Mouse (Mus musculus) layer of hippocampus, postnatal 14 days (tissue): ENCODE data around the gene Ippk. TPM values are rescaled to one million over a fixed set of nuclear protein-coding genes. Genes with fewer than 3 reads are reported as not detected.
A peak's percentile ranks its signal among the peaks of the same experiment; 100 is the strongest.

Experiments
- DNase-seq, 2 experiments: peaks; one replicate each; pipeline ENCODE4 v3.0.0; 2021 to 2022; ENCODE audit warnings: low spot score in 2 of 2, mixed read lengths in 1 of 2
- long read RNA-seq, 2 experiments: library from polyadenylated mRNA; stranded (forward); transcript quantifications; one replicate each; pipeline ENCODE4 v2.0.0; 2021
- total RNA-seq, 2 experiments: library from RNA; stranded (reverse); gene quantifications; 2 replicates each; pipeline ENCODE4 v1.2.3; 2021

Gene Ippk
- 10 to 100 TPM; 21.7 to 22.1 TPM for total RNA-seq
- long read RNA-seq, experiment 1, full-length matches to known transcripts = 29 of 33 reads
- long read RNA-seq, experiment 1, partial matches to known transcripts = 0 of 33 reads
- long read RNA-seq, experiment 1, other reads (novel, unspliced or antisense) = 4 of 33 reads
- long read RNA-seq, experiment 2, full-length matches to known transcripts = 42 of 53 reads
- long read RNA-seq, experiment 2, partial matches to known transcripts = 4 of 53 reads
- long read RNA-seq, experiment 2, other reads (novel, unspliced or antisense) = 7 of 53 reads

DNA sequence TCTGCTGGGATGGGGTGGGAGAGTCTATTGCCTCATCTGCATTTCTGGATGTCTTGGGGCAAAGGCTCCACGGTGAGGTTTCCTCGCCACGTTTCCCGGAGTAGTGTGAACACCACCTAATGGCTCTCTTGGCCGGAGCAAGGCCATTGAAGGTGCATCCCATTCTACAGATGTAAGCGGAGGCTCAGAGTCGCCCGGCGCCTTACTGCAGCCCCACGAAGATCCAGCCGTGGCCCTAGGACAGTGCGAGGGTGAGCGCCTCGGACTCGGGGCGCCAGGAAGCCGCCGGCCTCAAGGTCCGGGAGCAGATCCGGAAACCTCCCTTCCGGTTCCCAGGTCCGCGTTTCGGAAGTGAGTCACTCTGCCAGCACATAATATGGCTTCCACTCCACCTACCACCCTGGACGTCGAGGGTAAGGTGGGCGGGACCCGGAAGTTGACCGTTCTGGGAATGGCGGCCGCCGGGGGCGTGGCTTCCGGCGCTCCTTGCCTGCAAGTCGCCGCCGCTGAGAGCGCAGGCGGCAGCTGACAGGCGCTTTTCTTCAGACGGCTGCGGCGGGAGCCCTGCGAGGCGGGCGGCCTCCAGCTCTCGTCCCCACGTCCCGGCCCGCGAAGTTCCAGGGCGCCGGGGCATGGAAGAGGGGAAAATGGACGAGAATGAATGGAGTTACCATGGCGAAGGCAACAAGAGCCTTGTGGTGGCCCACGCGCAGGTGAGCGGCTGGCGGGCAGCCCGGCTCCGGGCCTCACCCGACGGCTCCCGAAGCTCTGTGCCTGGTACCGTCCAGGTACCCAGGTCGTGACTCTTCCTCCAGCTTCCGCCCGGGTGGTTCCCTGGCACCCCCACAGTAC is at the start of gene Ippk:
Ippk (plus strand) TSS at position 496 of the 852 bp plus-strand sequence.
- peak; percentile 96 to 99 for DNase-seq

DNA sequence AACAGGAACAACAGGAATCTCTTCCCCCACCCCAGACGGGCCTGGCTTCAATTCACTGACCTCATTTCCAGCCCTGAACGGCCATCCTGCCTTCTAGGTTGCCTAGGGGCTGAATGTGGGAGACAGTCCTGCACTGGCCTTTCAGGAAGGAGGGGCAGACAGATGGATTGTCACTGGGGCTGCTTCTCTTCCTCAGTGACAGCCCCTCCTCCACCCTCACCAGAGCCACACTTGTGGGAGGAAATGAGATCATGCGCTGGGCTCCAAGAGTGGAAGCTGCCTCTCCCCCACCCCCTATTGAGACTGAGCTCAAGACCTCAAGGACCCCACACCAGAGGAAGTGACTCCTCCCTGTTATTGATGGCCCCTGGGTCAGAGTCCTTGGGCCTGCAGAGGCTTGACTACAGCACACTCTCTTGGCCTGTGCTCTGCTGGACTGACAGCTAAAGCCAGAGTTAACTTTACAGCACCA is 49.6 kb upstream of the Ippk start:
- DNase-seq = peak in 1 of 2 experiments; percentile 46

DNA sequence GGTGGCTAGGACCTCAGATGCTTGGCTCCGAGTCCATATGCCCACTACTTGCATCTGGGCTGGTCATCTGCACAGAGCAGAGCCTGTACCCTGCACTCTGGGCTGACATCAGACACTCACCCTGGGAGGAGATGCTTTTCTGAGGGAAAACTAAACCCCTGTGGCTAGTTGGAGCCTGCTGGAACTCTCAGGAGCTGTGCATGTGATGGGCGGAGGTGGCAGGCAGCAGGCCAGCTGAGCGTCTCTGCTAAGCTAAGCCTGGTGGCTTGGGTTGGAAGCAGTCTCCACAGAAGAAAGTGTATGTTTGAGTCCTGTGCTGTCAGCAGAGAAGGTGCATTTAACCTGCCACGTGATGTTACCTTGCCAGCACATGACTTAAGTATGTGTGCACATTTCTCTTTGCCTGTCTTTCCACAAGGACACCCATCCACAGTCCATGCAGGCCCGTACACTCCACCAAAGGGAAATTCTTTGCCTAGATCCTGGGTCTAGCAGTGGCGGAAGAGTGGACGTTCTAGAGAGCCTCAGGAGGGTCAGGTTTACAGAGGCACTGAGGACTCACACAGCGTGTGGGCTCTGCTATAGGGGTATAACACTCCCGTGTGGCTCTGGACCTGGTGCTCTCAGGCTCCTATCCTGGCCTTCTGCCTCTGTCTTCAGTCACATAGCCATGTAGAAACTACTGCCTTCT is 48.5 kb upstream of the Ippk start:
- DNase-seq = no peak

DNA sequence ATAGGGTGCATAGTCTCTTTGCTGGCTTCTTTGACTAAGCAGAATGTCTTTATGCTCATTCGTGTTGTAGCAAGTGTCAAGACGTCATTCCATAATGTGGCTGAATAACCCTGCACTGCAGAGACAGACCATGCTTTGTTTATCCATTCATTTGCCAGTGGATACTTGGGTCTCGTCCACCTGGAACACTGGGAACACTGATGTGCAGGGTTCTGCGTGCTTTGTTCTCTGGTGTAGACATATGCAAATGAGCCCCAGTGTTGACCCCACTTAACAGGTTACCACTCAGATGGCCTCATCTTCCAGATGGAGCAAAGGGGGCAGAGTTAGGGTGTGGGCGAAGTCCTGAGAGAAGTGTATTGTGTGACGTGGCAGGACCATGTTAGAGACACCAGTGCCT is 46.7 kb upstream of the Ippk start:
- no peak for DNase-seq

DNA sequence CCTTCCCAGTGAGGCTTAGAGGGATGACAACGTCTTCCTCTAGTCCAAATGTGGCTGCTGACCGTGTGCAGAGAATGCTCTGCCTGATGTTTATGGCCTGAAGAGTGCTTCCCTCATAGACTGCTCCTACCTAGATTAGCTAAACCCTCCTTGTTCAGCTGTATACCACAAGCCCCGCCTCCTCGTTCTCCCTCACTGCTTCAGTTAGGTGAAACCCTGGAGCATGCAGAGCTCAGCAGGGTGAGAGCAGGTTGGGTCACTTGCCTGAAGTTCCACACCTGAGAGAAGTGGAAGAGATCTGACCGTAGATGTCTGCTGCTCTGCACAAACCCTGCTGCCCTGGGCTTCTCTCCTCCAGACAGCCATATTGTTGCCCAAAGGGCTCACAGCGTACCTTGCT is 46.3 kb upstream of the Ippk start:
- no peak for DNase-seq

DNA sequence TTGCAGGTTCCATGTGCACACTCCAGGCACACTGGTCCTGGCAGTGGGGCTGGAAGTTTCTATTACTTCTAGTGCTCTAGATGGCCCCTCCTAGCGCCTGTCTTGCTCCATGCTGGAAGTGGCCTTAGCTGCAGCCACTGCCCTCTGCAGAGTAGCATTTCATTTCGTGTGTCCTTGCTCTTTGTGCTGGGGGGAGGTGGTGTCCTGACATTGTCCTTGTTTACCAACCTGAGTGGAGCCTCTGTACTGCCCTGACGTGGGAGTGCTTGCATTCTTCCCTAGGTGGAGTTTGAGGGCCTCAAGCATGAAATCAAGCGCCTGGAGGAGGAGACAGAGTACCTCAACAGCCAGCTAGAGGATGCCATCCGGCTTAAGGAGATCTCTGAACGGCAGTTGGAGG is 43.4 kb upstream of the Ippk start:
- no peak for DNase-seq

DNA sequence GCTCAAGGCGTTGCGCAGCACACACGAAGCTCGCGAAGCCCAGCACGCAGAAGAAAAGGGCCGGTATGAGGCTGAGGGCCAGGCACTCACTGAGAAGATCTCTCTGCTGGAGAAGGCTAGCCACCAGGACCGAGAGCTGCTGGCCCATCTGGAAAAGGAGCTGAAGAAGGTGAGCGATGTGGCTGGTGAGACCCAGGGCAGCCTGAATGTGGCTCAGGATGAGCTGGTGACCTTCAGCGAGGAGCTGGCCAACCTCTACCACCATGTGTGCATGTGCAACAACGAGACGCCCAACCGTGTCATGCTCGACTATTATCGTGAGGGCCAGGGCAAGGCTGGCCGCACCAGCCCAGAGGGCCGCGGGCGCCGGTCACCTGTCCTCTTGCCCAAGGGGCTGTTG is 41.7 kb upstream of the Ippk start:
- no peak for DNase-seq

DNA sequence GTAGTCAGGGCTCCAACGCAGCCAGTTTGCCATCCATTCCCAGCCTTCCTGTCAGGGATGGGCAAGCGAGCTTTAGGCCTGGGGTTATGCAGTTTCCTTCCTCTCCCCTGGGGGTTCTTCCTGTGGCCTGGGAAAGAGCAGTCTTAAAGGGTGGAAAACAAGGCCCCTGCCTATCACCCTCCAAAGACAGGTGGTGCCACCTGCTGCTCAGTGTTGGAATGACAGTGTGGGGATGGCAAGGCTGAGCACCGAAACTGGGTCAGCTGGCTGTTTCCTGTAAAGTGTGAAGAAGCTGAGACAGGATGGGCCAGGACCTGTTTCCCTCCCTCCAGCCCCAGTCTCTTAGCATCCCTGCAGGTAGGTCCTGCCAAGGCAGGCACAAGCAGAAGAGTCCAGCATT is 39.8 kb upstream of the Ippk start:
- DNase-seq = peak; percentile 85 to 86

DNA sequence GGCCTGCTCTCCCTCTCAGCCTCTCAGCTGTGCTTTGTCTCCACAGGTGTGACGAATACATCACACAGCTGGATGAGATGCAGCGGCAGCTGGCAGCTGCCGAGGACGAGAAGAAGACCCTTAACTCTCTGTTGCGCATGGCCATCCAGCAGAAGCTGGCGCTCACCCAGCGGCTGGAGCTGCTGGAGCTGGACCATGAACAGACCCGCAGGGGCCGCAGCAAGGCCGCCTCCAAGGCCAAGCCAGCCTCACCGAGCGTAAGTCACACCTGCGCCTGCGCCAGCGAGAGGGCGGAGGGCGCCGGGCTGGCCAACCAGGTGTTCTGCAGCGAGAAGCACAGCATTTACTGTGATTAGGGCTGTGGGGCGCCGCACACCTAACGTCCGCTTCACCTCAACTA is 38.1 kb upstream of the Ippk start:
- DNase-seq = no peak

DNA sequence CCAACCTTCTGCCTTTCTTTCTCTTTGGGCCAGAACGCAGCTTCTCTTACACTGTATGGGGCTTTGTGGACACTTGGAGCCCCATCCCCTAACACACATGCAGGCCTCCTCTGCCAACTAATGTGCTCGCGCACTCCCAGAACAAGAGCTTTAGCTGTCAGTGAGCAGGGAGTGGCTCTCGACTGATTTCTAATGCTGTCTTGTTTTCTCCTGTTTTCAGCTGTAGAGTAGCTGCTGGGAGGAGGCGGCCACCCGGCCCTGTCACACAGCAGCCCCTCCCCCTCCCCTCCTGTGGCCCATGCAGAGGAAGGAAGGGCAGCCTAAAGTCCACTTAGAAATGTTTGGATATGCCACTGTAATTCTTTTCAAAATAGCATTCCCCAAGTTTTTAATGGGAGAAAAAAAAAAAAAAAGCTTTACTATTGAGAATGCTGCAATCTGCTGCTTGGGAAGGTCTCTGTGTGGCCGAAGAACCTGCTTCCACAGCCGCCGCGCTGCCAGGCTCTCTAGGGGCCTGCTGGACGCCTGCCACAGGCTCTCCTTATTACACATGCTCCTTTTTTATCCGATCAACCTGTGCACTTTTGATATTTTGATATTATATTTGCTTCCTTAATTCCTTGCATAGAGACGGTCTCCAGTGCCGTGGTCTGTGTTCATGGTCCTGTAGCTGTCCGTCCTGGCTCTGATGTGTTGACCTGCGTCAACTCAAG is 36.1 kb upstream of the Ippk start:
- no peak for DNase-seq

DNA sequence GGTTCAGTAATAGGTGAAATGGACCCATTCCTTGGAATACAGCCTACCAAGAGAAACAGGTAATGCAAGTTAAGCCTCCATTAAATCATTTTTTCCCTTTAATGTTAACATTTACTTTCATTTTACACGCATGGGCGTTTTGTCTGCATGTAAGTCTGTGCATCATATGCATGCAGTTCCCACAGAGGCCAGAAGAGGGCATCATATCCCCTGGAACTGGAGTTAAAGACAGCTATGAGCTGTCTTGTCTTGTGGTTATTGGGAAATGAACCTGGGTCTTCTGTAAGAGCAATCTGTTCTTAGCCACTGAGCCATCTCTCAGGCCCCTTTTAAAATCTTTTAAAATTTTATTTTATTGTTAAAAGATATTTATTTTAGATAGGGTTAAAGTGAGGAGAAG is 29.7 kb upstream of the Ippk start:
- DNase-seq = no peak

DNA sequence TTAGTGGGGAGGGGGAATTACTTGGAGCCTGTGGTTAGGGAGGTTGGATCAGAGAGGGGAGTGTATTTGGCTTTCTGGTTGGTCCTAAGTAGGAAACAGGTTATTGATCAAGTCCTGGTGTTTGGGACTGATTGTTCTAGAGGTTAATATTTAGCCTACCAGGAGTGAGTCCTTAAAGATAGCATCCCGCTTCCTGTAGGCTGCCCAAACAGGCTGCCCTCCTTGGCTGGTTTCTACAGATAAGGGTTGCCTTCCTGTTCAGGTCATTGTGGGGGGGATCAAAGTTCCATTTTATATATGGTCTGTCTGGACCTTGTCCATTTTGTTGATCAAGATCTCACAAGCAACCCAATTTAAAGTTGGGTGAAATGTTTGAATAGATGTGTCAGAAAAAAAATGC is 27.5 kb upstream of the Ippk start:
- no peak for DNase-seq

DNA sequence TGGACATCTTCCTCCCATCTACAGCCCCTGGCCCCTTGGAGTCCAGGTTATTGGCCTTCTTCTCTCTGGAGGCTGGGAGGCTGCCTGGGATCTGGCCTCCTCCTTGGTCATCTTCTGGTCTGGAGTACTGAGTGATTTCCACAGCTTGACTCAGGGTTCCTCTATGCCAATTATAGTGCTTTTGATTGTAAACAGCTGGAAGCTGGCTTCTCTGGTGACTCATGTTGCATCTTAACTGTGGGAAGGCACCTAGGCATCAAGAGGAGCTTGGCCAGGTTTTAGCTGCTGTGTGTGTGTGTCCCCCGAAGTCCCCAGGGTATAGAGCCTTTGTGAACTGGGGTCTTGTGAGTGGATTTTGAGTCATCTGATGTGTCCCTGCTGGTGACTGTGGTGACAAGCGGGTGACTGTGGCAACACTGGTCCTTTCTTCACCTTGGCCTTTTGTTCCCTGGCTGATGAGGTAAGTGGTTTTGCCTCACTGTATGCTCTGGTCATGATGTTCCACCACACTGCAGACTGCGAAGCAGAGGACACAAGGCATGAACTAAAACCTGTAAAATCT is 26.1 kb upstream of the Ippk start:
- no peak for DNase-seq

DNA sequence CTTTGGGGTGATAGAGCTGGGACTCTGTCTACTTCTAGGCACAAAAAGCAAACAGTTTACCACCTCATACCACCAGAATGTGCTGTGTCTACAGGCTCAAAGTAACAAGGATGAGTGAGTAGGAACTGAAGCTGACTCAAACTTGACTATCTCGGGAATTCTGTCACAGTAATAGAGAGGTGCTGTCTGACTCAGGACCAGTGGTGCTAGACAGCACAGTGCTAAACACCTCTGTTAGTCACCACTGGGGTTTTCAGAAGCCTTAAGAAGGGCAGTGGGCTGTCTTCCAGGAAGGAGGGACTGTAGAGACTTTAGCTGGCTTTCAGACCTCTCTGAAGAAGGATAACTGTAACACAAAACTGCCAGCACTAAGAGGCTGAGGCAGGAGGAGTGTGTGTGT is 24.3 kb upstream of the Ippk start:
- DNase-seq = no peak

DNA sequence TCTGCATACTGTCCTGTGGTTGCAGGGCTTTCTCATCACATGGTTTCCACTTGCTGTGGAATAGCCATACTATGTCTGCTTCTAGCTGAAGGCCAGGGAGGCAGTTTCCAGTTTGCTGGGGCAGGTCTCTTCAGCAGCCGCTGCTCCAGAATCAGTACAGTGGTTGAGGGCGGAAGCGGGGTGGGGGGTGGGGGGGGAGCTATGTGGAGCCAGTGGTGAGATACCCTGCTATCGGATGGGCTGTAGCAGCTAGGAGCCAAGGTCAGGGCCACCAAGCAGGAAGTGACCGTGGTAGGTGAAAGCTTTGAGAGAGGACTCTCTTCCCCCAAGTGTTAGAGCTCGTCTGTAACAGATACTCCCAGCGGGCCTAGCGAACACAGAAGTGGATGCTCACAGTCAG is 22.9 kb upstream of the Ippk start:
- DNase-seq = no peak

DNA sequence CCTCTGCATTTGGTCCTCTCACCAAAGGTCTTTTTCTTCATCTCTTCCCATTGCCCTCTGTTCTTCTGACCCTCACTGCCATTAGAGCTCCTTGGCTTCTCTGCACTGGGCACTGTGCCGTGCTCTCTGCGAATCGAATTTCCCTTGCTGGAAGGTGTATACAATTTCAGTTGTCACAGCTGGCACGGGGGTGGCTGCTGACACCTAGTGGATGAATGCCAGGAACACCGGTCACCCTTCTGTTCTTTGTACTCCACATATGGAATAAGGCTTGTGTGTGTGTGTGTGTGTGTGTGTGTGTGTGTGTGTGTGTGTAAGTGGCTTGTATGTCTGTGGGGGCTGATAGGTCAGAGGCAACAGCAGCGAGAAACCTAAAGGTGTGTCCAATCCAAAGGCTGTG is 20.9 kb upstream of the Ippk start:
- no peak for DNase-seq

DNA sequence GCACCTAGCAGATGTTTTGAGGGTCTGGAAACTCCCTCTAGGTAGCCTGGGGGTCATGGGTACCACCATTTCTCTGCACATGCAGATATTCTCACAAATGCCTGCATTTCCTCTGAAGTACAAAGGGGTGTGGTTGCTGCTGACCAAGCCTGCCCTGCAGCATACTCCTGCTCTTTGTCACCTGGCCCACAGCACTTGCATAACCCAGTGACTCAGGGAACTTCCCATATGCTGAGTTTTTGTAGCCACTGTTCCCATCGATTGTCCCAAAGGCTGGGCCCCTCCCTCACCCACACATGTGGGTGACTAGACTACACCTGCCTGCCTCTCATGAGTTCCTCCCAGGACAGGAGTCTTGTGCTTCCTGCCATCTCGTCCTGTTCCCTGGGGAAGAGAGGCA is 18.4 kb upstream of the Ippk start:
- DNase-seq = no peak

DNA sequence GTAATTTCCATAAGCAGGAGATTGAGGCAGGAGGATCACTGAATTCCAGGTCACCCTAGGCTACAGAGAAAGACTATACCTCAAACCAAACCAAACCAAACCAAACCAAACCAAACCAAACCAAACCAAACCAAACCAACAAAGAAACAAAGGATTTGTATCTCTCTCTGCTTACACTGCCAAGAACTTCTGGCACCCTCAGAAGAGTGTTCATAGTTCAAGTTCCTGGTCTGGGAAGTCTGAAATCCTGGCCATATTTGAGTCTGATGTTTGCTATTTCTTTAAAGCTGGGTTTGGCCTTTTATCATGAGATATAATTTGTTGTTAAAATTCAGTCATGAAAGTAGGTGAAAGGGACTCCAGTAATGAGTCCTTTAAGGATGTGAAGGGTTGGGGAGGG is 13.3 kb upstream of the Ippk start:
- no peak for DNase-seq

DNA sequence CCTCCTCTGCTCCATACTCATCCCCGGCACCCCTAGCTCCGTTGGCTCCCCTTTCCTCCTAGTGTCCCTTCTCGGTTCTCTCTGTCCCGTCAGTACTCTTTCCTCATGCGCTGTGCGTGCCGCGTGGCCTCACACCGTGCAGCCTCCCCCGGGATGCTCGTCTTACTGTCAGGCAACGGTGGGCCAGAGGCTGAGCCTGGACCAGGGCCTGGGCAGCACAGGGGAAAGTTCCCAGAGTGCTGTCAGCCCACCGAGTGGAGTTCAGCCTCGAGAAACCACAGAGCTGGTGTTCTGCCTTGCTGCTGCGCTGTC is 513 bp downstream of the Ippk start:
- no peak for DNase-seq

DNA sequence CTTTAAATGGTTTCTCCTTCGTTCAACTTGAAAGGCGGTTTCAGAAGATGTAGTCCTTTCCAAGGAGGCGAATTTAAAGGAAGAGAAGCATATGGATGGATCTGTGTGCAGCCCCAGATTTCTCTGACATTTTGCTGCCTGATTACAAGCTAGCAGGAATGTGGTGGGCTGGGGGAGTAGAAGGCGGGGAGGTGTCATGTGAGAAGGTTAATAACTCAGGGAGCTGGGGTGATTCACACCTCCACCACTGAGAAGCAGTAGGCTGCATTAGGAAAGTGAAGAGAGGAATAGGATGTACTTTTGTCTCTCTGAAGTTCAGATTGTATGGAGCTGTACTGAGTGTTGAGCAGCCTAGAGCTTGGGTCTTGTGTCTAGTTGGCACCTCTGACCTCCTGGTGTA is 910 bp downstream of the Ippk start:
- DNase-seq = no peak

DNA sequence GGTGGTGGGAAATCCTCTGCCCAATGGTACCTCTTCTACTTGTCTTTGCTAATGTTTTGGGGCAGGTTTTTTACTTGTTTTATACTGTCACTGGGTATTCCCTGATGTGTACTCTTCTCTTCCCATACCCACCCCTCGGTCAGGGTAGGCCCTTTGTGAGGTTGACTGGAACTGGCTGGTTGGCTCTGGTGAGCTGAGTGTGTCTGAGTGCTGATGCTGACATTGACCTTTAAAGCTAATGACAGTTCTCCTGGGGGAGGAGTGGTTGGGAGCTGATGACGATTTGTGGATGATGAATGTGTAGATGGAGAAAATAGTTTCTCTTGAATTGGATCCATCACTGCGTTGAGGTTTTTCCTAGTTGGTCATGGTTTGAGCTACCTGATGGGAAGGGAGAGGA is 5.7 kb downstream of the Ippk start:
- DNase-seq = no peak
